Mouse (Mus musculus): ENCODE results near the gene Snapc1.

DNA sequence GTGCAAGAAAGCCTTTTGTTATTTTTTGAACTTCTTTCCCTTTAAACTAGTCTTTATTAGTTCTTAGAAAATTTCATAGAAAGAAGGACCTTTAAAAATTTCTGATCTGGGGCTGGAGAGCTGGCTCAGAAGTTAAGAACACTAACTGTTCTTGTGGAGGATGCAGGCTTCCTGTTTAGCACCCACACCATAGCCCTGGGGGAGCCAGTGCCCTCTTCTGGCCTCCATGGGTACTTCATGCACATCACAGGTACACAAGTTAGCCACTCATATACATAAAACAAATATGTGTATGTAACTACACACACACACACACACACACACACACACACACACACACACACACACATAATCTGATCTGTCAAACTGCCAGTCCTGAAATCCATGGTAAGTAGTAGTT lies 25.3 kb downstream of the Snapc1 start:
- TF ChIP-seq CTCF (IDR thresholded peaks at IDR 0.05; ENCODE audit: extremely low read depth, insufficient read depth, low read length), result peak; percentile 38
- TF ChIP-seq POLR2A (IDR thresholded peaks at IDR 0.05; ENCODE audit: extremely low read depth, insufficient read depth, low read length), result no peak
